Mouse (Mus musculus) thymus, postnatal 14 days (tissue): ENCODE data around the gene Ran.

Experiments used
- DNase-seq: peaks from one replicate; pipeline ENCODE4 v3.0.0; 2021

Gene Ran

DNA sequence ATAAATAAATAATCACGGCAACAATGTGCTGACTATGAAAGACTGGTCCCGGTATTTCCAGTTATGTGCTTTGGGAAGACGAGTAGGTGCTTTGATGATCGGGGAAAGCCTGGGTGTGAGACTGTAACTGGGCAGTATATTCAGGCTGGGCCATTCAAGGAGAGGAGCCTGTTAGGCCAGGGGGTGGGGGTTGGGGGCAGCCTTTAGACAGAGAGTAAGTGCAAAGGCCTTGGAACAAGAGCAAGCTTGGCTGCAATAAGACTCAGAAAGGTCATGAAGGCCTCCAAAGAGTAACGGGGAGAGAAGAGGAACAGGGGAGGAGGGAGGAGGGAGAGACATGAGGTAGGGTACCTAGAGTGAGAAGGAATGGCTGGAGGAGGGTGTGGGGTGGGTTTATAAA, 4.3 kb upstream of the Ran start:
- no peak for DNase-seq

DNA sequence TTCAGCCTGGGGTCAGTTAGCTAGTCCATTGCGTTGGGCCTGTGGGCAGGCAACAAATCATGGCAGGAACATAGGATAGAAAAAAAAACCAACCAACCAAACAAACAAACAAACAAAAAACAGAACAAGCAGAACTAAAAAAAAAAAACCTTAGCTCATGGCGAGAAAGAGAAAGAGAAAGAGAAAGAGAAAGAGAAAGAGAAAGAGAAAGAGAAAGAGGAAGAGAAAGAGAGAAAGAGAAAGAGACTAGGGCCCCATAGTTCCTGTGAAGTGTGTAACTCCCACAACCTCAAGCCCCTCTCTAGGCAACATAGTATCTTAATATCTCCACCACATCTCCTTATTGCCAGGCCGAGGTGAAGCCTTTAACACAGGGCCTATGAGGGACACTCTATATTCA, 3.5 kb upstream of the Ran start:
- no peak for DNase-seq

DNA sequence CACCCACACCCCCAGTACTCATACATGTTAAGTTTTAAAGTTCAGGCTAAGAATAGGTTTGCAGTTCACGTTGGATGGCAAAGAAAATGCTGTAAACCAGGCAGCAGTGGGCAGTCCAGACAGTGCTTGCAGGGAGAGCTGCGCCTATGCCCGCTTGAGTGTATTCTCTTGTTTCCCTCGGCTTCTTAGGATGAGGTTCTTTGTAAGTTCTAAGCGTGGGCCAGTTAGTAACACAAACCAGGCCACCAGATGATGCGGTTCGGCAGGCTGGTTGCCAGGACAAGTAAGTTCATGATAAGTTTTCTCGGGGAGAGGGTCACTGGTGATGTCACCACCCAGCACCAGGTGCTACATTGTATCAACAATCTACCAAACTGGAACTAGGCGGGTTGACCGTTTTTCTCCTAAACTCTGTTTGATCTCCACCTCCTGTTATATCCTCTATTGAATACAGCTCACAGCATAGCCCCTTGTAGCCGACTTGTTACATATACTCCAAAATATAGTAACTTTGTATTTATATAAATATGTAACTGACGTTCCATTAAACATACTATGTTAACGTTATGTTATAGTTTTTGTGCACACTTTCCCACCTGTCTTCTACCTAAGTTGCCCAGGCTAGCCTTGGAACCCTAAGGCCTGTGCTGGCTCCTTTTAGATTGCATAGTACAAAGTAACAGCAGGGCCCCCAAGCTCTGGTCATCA, 933 bp upstream of the Ran start:
- DNase-seq: no peak

DNA sequence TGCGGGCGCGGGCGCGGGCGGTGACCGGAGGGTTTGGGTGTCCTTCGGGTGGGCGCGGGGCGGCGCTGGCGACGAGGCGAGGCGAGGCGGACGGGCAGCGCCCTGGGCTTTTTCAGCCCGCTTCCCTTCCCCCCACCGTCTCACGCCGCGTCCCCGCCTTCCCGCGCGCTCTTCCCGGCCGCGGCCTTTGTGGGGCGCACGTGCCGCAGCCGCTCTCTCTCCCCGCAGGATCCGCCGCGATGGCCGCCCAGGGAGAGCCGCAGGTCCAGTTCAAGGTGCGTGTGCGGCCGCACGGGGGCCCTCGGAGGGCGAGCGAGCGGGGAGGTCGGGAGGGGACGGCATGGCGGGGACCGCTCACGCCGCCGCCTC, 415 bp downstream of the Ran start:
- DNase-seq: no peak

DNA sequence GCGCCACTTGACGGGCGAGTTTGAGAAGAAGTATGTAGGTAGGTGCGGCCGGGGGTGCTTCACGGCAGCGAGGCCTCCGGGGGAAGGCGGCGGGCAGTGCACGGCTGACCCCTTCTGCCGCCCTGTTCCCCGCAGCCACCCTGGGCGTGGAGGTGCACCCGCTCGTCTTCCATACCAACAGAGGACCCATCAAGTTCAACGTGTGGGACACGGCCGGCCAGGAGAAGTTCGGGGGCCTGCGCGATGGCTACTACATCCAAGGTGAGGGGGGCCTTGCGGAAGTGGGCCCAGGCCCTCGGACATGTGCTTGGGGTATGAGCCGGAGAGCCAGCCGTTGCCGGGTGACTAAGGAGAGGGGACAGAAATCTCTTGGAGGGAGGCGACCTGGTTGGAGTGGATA, 862 bp downstream of the Ran start:
- DNase-seq: no peak

DNA sequence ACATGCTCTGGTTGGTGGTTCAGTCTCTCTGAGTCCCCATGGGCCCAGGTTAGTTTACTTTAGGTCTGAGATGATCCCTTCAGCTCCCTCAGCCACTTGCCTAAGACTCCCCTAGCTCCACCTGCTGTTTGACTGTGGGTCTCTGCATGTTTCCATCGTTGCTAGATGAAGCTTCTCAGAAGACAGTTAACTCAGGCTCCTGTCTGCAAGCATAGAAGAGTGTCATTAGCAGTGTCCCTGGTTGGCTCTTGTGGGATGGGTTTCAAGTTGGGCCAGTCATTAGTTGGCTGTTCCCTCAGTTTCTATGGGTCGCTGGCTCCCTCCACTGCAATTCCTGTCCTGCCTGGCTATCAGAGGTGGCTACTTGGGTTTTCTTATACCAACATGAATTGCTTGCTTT, 5.2 kb downstream of the Ran start:
- DNase-seq: no peak

DNA sequence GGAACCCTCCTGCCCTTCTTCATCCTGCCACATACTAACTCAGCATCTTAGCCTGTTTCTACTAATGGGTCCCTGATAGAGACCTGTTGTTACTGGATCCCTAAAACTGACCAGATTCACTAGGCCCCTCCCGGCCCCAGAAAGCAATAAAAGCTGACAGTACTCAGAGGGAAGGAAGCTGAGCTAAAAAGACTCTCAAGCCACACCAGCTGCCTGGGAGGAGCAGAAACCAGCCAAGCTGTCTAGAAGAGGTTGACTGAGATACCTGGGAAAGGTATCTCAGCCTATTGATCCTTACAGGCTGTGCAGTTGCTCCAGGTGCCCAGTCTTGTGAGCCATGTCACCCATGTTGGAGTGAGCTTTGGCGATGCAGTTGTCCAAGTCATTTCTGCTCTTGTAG, 5.9 kb downstream of the Ran start:
- DNase-seq: no peak

DNA sequence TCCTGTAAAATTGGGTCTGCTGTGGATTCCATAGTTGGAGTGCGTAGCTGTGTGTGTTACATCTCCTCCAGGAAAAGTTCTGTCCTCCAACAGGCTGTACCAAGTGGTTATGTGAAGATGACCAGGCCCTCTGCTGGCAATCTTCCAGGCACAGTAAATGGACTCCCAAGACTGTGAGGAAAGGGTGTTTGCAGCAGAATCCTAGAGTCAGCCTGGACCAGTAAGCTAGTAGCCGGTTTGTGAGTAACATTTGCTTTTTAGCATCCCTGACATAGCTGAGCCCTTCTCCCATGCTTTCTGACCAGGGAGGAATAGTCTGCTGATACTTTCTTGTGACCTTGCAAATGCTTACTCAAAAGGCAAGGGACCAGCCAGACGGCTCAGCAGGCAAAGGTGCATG, 6.3 kb downstream of the Ran start:
- no peak for DNase-seq

DNA sequence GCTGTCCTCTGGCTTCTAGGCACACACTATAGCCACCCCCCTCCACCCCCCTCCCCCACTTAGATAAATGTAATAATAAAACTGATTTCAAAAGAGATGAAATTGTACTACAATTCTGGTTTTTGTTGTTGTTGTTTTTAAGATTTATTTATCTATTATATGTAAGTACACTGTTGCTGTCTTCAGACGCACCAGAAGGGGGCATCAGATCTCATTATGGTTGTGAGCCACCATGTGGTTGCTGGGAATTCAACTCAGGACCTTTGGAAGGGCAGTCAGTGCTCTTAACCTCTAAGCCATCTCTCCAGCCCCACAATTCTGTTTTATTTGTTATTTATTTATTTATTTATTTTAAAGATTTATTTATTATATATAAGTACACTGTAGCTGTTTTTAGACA, 6.8 kb downstream of the Ran start:
- DNase-seq: no peak

DNA sequence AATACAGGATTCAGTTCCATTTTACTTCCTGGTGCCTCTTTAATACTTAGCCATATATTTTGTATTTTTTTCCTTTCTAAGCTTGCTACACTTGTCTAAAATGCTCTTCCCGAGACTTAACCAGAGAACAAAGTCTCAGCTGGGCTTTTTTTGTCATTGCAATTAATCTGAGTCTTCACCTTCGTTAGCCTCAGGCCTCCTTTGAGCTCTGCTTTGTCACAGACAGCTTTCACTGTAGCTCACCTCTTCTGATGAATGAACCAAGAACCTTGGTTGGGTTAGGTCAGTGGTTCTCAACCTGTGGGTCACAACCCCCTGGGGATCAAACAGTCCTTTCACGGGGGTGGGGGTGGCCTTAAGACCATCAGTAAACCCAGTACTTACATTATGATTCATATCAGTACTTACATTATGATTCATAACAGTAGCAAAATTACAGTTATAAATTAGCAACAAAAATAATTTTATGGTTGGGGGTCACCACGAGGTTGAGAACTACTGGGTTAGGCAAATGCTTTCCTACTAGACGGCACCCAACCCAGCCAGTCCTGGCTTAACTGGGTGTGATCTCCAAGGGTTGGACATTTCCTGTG, 9.4 kb downstream of the Ran start:
- no peak for DNase-seq

DNA sequence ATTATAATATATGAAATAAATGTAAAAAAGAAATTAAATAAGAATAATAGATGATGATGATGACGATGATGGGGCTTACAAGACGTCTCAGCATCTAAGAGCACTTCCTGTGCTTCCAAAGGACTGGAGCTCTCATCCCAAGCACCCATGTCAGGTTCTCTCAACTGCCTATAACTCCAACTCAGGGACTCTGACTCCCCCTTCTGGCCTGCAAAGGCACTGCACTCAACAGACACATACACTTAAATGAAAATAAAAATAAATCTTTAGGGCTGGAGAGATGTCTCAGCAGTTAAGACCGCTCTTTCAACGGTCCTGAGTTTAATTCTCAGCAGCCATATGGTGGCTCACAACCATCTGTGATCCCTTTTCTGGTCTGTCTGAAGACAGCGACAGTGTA, 16.8 kb downstream of the Ran start:
- DNase-seq: no peak

DNA sequence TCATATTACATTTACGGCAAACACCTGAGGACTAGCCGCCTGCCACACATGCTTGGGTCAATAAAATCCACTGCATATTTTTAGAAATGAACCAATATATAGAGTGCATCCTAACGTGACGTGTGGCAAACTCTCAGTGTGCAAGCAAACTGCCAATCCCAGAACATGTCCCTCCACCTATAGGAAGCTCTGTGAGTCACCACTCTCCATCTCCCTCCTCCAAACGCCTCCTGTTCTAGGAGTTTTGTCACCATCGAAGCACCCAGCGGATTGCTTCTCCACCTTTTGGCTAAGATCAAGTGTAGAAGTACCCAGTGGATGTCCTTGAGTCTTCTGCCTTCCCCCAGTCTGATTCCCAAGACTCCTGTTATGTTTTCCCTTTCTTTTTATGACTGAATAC, 17.9 kb downstream of the Ran start:
- DNase-seq: no peak

DNA sequence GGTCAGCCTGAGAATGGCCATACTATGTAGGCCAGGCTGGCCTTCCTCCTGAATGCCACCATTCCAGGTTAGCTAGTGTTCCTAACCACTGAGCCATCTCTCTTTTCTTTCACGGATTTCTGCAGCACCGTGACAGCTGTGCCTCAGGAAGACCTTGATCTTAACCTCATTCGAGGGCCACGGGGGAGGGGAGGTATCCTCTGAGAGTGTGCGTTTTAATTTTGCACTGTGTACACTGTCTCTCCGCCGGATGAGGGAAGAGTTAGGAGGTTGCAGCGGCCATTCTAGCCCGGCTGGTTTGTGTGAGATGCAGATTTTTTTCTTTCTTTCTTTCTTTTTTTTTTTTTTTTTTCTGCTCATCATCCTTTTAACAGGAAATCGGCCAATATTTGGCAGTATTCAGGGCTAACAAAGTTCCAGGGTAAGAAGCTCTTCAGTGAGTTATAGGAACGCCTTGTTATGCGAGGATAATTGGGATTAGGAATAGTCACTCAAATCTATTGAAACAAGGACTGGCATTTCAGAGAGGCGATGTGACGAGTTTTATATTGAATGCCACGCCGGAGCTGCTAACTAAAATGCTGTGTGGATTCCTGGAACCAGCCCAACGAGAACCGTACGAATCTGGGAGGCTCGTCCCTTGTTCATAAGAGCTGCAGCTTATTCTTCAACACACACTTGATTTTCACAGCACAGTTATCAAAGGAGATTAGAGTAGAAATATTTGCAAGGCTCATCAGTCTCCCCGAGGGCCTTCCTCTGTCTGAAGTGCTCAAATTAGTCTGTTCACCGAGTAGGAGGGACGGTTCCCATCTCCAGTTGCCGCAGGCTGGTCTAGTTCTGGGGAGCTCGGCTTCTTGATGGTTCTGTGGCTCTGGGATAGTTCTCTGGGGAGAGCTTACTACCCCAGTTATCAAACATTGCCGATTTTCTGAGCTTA, 26.0 kb downstream of the Ran start:
- DNase-seq: peak; percentile 52

DNA sequence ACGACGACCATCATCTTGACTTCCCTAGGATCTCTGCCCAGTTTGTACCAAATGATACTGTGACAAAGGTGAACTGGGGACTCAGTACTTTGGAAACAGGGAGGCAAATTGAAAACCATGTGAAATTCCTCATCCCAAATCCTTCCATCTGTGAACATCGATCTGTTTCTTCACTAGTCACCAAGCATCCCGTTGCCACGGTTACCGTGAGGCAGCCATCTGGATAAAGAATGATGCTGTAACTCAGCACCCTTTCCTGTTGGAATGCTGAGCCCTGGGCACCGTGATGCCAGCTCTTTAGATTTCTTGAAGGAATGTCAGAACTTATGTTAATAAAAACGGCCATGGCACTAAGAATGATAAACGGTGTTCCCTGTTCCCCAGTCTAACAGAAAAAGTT, 29.5 kb downstream of the Ran start:
- DNase-seq: no peak

DNA sequence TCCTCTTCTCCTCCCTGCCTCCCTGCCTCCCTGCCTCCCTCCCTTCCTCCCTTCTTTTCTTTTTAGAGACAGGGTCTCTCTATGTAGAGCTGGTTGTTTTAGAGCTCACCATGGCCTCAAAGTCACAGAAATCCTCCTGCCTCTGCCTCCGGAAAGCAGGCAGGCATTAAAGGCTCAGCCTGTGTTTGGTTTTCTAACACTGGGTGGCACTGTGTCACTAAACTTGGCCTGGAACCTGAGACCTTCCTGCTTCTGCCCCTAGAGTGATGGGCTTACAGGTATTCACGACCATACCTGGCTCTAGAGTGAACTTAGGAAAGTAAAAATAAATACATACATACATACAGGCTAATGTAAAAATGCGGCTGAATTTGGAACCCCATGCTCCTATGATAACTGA, 32.0 kb downstream of the Ran start:
- no peak for DNase-seq

DNA sequence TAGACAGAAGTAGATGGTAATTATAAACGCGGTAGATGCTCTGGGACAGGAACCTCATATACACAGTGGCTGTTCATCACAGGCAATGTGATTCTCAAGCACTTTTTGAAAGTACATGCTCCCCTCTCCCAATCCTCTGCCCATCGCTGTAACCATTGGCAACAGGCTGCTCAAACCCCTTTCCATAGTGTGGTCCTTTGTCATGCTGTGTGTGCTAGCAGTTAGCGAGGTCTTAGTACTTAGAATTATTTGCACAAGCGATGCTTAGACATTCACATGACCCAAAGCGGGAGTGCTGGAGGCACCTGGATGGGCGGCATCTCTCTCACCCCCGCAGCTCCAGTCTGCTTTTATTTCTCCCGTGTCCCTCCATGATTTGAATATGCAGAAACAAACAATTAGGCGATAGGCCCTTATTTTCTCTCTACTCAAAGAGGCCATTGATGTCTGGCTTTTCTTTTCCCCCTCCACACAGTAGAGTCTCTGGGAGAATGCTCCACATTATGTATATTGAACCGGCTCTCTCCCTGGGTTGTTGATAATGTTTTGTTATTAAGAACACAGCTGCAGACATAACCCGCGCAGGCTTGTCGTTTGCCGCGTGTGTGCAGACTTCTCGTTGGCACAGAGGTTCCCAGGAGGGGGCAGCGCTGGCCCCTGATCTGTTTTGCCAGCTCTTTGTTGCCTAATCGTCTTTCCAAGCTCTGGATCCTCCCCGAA, 32.9 kb downstream of the Ran start:
- no peak for DNase-seq

DNA sequence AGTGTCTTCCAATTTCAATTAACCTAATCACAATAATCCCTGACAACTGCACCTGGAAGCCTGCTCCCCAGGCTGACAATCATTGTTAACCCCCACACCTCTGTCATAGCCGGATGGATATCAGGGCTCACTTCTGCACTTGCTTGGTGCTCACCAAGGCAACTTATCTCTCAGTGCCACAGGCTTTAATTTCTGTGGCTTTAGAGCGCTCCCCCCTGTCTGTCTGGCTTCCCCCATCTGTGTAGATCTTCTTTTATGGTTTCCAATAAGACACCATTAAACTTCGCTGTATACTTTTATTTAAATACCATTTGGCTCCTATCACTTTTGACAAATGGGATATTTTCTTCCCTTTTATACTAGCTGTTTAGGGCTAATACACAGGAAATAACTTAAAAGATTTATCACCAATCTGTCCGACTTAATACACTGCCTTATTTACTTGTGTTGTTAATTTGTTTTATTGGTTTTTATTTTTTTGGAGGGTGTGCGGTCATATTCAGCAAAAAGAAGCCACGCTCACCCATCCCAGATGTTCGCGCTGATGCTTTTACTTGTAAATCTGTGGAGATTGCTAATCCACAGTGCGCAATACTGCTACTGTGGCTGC, 34.9 kb downstream of the Ran start:
- no peak for DNase-seq

DNA sequence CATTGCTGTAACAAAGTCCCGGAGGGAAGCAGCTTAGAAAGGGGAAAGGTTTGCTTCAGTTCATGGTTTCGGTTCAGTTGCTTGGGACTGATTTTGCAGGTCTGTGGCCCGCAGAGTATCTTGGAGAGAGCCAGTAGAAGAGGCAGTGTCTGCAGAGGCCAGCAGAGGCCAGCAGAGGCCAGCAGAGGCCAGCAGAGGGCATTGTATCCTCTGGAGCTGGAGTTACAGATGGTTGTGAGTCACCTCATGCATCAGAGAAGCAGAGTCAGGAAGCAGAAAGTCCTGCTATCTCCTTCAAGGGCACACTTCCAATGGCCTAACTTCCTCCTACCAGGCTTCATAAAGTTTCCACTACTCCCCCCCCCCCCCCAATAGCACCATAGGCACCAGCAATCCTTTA, 39.2 kb downstream of the Ran start:
- DNase-seq: no peak

DNA sequence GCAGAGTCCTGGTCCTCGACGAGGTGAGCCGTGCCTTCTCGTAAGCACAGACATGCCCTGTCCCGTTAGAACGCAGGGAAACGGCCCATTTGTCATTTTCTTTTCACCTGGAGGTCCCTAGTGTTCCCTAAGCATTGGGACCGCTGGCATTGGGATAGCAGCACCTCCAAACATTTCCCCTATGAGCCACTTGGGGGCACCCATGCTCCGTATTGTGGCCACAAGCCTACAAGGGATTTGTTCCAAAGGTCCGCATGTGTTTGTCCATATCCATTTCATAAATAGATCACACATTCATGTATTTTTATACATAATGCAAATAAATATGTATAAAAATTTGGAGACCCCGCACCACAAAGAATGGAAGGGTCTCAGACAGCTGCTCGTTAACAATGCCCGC, 41.7 kb downstream of the Ran start:
- peak; percentile 28 for DNase-seq

DNA sequence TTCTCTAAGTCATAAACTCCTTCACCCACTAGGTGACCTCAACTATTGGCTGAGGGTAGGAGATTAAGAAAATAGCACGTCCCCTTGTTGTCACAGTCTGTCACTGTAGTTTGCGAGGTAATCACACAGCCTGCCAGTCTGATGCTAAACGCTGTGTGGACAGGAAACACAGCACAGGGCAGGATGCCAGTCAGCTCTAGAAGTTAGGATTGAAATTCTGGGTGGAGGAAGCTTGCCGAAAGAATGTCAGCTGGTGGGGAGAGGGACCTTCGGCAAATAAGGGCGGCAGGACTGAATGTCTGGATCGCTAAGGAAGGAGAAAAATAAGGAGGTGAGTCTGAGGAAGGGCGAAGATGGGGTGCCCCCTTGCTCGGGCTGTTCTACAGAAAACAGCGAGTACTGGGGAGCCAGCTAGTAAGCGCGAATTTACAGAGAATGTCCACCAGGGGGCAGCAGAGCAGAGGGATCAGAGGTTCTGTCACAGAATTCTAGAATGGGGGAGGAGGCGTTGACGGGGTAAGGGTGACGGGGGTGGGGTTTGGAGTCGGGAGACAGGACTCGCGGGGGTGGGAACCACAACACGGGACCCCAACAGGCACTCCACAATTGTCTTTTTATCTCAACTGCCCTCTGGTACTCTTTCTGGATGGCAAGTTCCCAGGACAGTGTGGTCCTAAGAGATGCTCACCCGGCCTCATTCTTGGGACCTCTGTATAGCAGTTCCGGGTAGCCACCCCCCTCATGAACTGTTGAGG, 43.3 kb downstream of the Ran start:
- peak; percentile 82 for DNase-seq

DNA sequence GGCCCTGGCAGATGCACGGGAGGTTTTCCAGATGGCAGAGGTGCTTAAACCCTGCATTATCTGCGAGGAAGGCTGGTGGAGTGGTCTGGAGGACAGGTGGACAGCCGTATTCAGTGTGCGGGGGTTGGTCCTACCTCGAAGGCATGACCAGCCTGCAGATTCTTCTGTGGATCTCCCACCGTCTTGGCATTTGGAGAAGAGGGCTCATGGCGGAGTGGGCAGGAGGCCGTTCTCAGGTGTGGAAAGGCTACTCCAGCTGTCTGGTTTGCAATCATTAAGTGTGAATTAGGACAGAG, 43.9 kb downstream of the Ran start:
- DNase-seq: no peak

DNA sequence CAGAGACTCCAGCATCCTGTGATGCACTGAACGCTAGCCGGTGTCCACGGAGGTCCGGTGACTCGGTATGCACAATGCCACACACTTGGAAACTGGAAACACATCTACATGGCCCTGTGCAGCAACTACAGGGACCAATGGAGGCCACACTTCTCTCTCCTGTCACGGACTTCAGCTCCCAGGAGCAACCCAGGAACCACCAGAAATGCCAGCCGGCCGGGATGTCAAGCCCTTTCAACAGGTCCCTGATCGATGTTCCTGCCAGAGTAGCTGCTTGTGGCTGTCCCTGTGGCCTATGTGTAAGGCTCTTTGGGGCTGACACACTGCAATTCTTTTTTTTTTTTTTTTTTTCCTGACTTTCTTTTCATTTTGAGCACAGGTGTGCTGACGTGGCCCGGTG, 44.3 kb downstream of the Ran start:
- no peak for DNase-seq

DNA sequence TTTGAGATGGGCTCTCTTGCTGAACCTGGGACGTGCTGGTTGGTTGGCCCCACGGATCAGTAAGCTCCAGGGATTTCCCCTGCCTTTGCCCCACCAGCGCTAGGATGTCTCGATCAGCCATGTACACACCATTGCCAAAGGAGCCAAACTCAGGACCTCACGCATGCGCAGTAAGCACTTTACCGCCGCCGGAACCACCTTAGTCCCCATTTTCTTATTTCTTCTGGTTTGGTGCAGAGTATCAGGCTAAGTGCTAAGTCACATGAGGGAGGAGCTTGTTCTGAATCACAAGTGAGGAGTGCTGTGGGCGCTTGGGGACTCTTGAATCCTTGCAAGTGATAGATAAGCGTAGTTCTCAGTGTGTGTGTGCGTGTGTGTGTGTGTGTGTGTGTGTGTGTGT, 45.4 kb downstream of the Ran start:
- no peak for DNase-seq
